Mouse (Mus musculus) spleen, embryonic (tissue): ENCODE measurements around the gene Gyg.
"Not testable (repeated sequence)": the region's sequence is repeated elsewhere in the genome, so short reads cannot be mapped to it uniquely, and the experiment has no call there.

Experiments used
- CTCF ChIA-PET: fragments of 350-600 bp; sonication (Branson Sonifier 250); formaldehyde crosslinking; loops from one replicate; lab custom pipeline; 2022; lab: Charles Lee

Gene Gyg

DNA sequence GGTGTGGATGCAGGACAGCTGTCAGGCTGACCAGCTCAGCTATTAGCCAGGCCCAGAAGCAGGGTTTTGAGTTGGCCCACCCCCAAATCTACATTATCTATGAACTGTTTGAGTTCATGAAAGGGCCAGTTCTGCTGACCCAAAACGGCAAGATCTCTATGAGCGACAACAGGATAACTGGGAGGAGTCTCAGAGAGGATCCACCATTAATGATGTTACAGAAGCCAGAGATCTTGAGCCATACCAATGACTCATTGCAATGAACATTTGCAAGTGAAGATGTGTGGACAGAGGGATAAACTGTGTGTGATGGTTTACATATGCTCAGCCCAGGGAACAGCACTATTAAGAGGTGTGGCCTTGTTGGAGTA, 23.8 kb downstream of the Gyg start:
- CTCF ChIA-PET: no interaction called here

DNA sequence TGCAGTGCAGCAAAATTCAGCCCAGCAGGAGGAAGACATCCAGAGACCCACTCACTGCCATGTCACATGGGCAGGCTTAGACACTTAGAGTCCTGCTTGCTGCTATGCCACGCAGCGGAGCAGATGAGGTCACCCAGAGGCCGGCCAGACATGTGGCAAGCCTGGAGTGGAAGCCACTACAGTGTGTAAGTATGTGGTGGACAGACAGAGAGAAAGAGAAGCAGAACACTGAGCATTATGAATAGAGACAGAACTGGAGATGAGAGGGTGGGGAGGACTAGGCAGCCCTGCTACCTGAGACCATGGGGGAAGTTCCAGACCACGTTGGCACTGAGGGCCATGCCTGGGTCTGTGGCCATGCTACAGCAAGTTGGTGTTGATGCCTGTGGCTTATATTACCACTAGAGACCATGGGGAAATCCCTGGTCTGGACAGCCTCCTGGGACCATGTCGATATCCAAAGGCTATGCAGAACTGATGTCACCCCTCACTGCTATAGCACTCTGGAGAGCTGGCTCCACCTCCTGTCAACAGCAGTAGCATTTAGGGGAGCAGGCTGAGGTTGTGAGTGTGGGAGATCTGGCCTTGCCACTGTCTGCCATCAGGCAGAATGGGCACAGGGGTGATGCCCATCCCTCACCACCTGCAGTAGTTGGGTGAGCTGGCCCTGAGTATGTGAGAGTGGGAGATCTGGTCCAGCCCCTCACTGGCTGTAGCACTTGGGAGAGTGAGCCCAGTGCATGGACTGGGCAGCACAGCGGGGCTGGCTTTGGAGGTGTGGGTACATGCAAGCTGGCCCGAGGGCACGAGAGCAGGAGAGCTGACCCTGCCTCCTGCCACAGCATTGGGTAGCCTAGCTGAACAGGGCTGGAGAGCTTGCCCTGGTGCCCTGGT, 24.4 kb downstream of the Gyg start:
- CTCF ChIA-PET: no interaction called here

DNA sequence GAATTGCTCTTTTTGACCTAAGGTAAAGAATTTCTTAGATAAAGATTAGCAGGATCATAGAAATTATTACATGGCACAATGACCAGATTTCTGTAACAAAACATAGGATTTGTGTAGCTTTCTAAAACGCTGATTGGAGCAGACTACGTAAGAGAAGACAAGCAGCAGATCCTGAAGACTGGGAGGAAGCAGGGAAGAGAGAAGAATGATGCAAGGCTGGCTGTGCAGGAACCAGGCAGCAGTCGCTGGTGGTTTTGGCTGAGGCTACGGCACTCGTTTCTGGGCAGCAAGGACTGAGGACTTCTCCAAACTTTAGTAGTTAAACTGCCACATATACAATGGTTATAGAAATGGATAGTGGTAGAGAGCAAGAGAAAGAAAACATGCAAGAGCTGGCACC, 25.6 kb downstream of the Gyg start:
- CTCF ChIA-PET: no interaction called here

DNA sequence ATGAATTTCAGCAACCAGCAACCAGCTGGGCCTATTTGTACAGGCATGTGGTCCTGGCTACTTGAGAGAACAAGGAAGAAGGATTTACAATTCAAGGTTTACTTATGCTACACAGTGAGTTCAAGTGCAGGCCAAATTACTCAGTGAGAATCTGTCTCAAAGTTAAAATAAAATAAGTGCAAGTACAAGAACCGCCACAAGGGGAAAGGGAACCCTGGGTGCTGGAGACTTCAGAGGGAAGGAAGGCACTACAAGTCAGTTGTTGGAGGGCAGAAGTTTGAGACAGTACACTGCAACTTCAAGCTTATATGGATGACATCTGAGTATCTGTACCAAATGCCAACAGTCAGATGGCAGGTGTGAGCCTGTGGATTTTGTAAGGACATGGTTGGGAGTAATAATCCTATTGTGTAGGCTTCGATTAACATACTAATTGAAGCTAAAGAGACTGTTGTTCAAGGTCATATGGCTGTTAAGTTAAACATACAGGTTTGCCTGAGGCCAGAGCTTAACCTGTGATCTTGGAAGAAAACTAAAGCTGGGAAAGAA, 28.0 kb downstream of the Gyg start:
- CTCF ChIA-PET: no interaction called here

DNA sequence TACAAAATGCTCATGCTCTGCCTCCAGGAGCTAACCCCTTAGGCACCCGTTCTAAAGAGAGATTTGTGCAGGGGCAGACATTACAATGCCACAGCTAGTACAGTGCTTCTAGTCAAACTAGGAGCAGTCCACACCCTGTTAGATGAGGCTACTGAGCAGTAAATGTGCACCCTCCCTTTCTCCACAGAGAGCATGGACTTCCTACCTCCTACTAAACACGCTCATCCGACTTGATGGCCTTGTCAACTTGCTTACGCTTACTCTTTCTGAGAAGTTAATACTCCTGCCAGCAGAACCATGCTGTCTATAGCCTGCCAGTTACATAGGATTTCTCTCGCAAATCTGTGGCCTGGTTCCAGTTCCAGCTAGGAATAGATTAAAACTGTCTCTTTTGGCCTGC, 29.5 kb downstream of the Gyg start:
- CTCF ChIA-PET: no interaction called here

GRCm38 (mm10) chr3:20121582-20121981, 33.5 kb downstream of the Gyg start:
- CTCF ChIA-PET: not testable (repeated sequence)

GRCm38 (mm10) chr3:20119686-20120244, 35.4 kb downstream of the Gyg start:
- CTCF ChIA-PET: no interaction called here

DNA sequence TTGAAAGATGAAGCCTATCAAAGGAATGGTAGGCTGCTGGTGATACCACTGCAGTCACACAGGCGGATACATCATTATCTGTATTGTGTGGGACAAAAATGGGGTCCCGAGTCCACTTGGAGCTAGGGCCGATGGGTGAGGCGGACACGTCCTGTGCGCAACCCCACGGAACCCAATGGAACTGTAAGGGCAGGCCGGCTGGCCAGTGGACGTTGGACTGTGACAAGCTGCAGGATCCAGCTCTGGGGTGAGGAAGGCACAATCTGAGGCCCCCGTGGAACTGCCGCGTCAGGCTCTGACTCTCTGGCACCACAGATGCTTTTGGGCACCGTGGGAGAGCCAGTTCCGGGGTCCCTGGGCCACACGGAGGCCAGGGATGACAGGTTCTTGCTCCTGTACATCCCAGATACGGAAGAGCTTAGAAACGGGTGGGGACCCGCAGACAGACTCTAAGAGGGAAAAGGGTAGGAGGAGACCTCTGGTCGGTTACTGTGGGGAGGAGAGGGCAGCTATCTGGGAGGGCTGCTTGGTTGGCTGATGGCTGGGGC, 36.0 kb downstream of the Gyg start:
- CTCF ChIA-PET: no interaction called here

DNA sequence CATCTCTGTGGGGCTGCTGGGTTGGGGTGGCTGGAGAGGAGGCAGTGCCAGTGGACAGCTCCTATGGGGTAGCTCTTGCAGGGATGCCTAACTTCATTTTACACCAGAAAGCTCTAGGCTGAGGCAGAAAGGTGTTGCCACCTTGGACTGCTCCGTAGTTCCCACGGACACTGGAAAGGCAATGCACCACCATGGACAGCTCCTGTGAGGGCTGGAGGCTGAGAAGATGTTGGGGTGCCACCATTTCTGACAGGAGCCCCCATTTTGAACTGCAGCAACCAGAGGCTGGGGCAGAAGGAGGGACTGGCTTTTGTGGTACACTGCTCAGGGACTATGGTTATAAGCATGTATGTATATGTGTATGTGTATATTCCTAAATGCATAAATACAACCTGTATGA, 43.2 kb downstream of the Gyg start:
- CTCF ChIA-PET: no interaction called here

DNA sequence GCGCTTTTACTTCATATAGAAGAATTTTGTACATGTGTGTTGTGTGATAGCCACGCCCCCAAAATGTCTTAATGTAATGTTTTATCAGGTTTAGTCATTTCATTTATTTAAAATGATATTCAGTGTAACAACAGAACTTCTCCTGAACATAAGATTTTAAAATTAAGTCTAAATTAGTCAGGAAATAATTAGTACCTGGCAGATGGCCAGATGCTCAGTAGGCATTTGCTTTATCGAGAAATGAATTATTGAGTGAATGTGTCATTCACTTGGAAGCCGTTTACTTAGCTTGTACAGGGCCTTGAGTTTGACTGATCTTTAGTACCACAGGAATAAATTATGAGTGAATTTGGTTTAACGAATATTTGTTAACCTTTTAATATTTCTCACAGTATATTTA, 46.2 kb downstream of the Gyg start:
- CTCF ChIA-PET: no interaction called here

DNA sequence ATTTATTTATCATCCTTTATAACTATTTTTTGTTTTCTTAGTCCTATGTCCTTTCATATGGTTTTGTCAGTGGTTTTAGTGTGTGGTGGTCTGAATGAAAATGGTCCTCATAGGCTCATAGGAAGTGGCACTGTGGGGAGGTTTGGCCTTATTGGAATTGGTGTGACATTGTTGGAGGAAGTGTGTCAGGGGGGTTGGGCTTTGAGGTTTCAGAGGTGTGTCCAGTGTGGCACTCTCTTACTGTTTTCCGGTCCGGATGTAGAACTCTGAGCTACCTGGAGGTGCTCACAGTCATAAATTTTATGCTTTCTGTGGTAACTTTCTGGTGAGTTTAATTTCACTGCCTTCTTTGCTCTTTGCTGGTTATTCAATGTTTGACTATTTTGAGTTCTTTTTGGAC, 50.3 kb downstream of the Gyg start:
- CTCF ChIA-PET: no interaction called here

GRCm38 (mm10) chr3:20104318-20104717, 50.8 kb downstream of the Gyg start:
- CTCF ChIA-PET: no interaction called here

DNA sequence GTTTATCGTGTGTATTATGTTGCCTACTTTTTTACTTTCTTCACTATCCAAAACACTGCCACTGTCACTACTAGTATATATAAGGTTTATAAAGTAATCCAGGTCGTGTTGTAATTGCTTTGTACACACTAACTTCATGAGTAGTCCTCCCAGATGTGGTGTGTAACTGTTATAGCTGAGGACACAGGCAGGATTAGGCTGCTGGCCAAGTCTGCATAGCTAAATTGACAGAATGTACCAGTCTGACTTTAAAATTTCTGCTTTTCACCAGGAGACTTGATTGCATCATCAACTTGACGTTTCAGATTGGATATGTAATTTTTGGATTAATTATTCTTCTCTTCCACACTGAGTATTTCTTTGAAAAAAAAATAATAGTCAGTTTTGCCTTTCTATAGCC, 51.3 kb downstream of the Gyg start:
- CTCF ChIA-PET: no interaction called here

- CTCF ChIA-PET: interaction anchor here (0.5 kb wide), 1 partner anchor 84 kb away, joined by 7 read pairs; no protein-coding TSS in a partner anchor
Measured at GRCm38 (mm10) chr3:20082161-20082560, 73.0 kb downstream of the Gyg start.

GRCm38 (mm10) chr3:20076145-20077053, 78.7 kb downstream of the Gyg start:
- CTCF ChIA-PET: no interaction called here
